Mouse (Mus musculus): ENCODE results near the gene Ntf5. TPM values are rescaled to one million over a fixed set of nuclear protein-coding genes. Genes with fewer than 3 reads are reported as not detected.
A peak's percentile ranks its signal among the peaks of the same experiment; 100 is the strongest.

The Ntf5 gene
- polyA plus RNA-seq, 1 experiment from 2014 or later = 2.7 TPM

- H3K4me1 ChIP-seq = peaks cover 16% of the 10 kb centered on the region
- H3K4me2 ChIP-seq = peak overlapping the region; percentile 76
- ATAC-seq (ENCODE audit: insufficient read depth, low FRiP score, low read depth) = no peak; the same call in 1 of the 2 replicates
- no peaks in the 10 kb centered on the region for H3K36me3 ChIP-seq
- H3K4me3 ChIP-seq (replicated peaks) = peak overlapping the region; percentile 41
- H3K9me3 ChIP-seq = no peaks in the 10 kb centered on the region
- no peak overlapping the region; the same call in 1 of the 2 replicates for H3K9ac ChIP-seq
- no peak overlapping the region for H3K27ac ChIP-seq
- peaks cover 60% of the 10 kb centered on the region for H3K27me3 ChIP-seq (replicated peaks)
- WGBS = 1% methylated on average over 114 of the region's 114 CpGs
Observed at GRCm38 (mm10) chr7:45406157-45407156, 7.0 kb upstream of the Ntf5 start.

DNA sequence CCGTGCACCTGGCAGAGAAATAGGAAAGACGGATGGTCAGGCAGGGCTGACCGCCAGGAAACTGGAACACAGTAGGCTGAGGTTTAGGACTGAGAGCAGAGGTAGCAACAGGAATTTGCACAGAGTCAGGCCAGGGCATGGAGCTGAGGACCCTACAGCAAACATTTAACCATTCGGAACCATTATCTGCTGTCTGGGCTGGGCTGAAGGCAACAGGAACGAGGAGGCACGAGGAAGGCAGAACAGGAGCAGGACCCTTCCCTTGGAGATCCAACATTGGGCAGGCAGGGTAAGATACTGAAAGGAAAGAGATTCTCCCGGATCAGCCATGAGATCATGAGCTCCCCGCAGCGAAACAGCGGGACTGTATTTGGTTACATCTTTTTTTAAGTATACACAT, 5.7 kb upstream of the Ntf5 start:
- Histone ChIP-seq H3K27ac (no peak overlapping the region), H3K27me3 (replicated peaks) (peaks cover 68% of the 10 kb centered on the region)
- WGBS = 75% methylated on average over 10 of the region's 10 CpGs

DNA sequence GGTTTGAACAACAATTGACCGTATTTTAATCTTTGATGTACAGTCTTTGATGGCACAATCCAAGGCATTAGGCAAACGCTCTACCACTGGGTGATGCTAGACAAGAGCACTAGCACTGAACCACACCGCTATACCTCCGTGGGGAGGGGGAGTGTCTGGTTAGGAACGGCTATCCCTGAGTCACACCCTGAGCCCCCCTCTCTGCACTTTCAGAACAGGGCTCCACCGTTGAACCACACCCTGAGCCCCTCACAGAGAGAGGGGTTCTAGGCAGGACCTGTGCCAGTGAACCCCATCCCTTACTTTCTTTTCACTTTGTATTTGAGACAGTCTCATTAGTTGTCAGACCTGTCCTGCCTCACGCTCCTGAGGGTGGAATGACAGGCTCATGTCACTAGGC, 5.1 kb upstream of the Ntf5 start:
- Histone ChIP-seq H3K4me1 (peaks cover 20% of the 10 kb centered on the region), H3K9ac (no peak overlapping the region), H3K9me3 (no peaks in the 10 kb centered on the region), H3K4me3 (replicated peaks) (no peak overlapping the region), H3K27ac (no peak overlapping the region), H3K4me2 (no peak overlapping the region), H3K27me3 (replicated peaks) (peaks cover 73% of the 10 kb centered on the region), H3K36me3 (no peaks in the 10 kb centered on the region)
- 64% methylated on average over 7 of the region's 7 CpGs for WGBS
- ATAC-seq (ENCODE audit: insufficient read depth, low FRiP score, low read depth) = no peak

More for the DNA sequence above, 5.7 kb upstream of the Ntf5 start:
- ATAC-seq (ENCODE audit: insufficient read depth, low FRiP score, low read depth) = no peak
- no peak overlapping the region for H3K9ac ChIP-seq
- H3K9me3 ChIP-seq = no peaks in the 10 kb centered on the region
- no peaks in the 10 kb centered on the region for H3K36me3 ChIP-seq
- no peak overlapping the region for H3K4me3 ChIP-seq (replicated peaks)
- no peak overlapping the region for H3K4me2 ChIP-seq
- H3K4me1 ChIP-seq = peaks cover 16% of the 10 kb centered on the region

DNA sequence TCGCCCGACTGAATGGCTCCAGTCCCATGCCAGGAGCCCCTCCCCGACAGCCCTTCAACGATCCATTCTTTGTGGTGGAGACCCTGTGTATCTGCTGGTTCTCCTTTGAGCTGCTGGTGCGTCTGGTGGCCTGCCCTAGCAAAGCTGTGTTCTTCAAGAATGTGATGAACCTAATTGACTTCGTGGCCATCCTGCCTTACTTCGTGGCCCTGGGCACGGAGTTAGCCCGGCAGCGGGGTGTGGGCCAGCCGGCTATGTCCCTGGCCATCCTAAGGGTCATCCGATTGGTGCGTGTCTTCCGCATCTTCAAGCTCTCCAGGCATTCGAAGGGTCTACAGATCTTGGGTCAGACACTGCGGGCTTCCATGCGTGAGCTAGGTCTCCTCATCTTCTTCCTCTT, 4.5 kb upstream of the Ntf5 start:
- Histone ChIP-seq H3K4me1 (peaks cover 26% of the 10 kb centered on the region), H3K27me3 (replicated peaks) (peaks cover 77% of the 10 kb centered on the region), H3K9ac (no peak overlapping the region), H3K4me2 (no peak overlapping the region), H3K27ac (no peak overlapping the region), H3K36me3 (no peaks in the 10 kb centered on the region), H3K4me3 (replicated peaks) (no peak overlapping the region), H3K9me3 (no peaks in the 10 kb centered on the region)
- 86% methylated on average over 17 of the region's 17 CpGs for WGBS
- no peak for ATAC-seq (ENCODE audit: insufficient read depth, low FRiP score, low read depth)

- H3K9ac ChIP-seq = no peak overlapping the region
- H3K36me3 ChIP-seq = no peaks in the 10 kb centered on the region
- H3K9me3 ChIP-seq = no peaks in the 10 kb centered on the region
- H3K4me2 ChIP-seq = no peak overlapping the region
- H3K4me3 ChIP-seq (replicated peaks) = no peak overlapping the region
- WGBS = 85% methylated on average over 8 of the region's 8 CpGs
- H3K4me1 ChIP-seq = peaks cover 32% of the 10 kb centered on the region
- peaks cover 83% of the 10 kb centered on the region for H3K27me3 ChIP-seq (replicated peaks)
- no peak for ATAC-seq (ENCODE audit: insufficient read depth, low FRiP score, low read depth)
- H3K27ac ChIP-seq = no peak overlapping the region
Observed at GRCm38 (mm10) chr7:45409497-45410163, 3.9 kb upstream of the Ntf5 start.

- WGBS = 68% methylated on average over 2 of the region's 2 CpGs
- Histone ChIP-seq H3K27ac (no peak overlapping the region), H3K36me3 (no peaks in the 10 kb centered on the region), H3K9me3 (no peaks in the 10 kb centered on the region), H3K27me3 (replicated peaks) (peaks cover 81% of the 10 kb centered on the region), H3K9ac (no peak overlapping the region), H3K4me2 (no peak overlapping the region), H3K4me1 (peaks cover 31% of the 10 kb centered on the region), H3K4me3 (replicated peaks) (no peak overlapping the region)
- ATAC-seq (ENCODE audit: insufficient read depth, low FRiP score, low read depth) = no peak
Observed at GRCm38 (mm10) chr7:45412421-45412820, 1.1 kb upstream of the Ntf5 start.

- peaks cover 80% of the 10 kb centered on the region for H3K27me3 ChIP-seq (replicated peaks)
- no peaks in the 10 kb centered on the region for H3K9me3 ChIP-seq
- H3K4me2 ChIP-seq = peak overlapping the region; percentile 97
- 1% methylated on average over 27 of the region's 27 CpGs for WGBS
- H3K36me3 ChIP-seq = no peaks in the 10 kb centered on the region
- peak overlapping the region; percentile 57 for H3K4me3 ChIP-seq (replicated peaks)
- peak; percentile 25; the same call in 1 of the 2 replicates for ATAC-seq (ENCODE audit: insufficient read depth, low FRiP score, low read depth)
- peak overlapping the region; percentile 67 for H3K27ac ChIP-seq
- H3K4me1 ChIP-seq = peaks cover 38% of the 10 kb centered on the region
- H3K9ac ChIP-seq = peak overlapping the region; percentile 54
Observed at GRCm38 (mm10) chr7:45413864-45414739, 607 bp downstream of the Ntf5 start.

DNA sequence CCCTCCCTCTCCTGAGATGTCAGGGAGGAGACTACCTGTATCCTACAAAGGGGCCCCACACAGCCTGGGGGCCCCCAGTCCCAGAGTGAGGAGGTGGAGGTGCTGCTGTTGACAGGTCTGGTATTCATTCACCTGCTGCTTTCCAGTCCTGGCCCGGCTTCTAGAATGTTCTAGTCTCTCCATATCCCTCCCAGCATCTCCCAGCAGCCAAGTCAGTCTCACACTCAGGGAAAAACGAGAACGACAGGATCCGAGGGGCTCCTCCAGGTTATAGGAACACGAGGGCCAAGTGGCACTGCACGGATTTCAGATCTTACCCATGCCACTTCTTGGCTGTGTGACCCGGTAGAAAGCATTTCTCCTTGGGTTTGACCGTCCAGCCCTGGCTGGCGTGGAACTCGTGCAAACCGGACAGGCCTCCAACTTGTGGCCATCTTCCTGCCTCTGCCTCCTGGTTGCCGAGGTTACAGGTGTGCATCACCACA, 1.3 kb downstream of the Ntf5 start:
- 54% methylated on average over 12 of the region's 12 CpGs for WGBS
- Histone ChIP-seq H3K9ac (no peak overlapping the region), H3K27ac (no peak overlapping the region), H3K27me3 (replicated peaks) (peaks cover 73% of the 10 kb centered on the region), H3K9me3 (no peaks in the 10 kb centered on the region), H3K4me3 (replicated peaks) (no peak overlapping the region), H3K4me2 (peak overlapping the region; percentile 97), H3K4me1 (peaks cover 38% of the 10 kb centered on the region), H3K36me3 (no peaks in the 10 kb centered on the region)
- no peak for ATAC-seq (ENCODE audit: insufficient read depth, low FRiP score, low read depth)

DNA sequence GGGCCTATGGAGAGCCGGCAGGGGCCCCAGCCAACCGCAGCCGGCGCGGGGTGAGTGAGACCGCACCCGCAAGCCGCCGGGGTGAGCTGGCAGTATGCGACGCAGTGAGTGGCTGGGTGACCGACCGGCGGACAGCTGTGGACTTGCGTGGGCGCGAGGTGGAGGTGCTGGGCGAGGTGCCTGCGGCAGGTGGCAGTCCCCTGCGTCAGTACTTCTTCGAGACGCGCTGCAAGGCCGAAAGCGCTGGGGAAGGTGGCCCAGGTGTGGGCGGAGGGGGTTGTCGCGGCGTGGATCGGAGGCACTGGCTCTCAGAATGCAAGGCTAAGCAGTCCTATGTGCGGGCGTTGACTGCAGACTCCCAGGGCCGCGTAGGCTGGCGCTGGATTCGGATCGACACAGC, 2.1 kb downstream of the Ntf5 start:
- Histone ChIP-seq H3K27me3 (replicated peaks) (peaks cover 65% of the 10 kb centered on the region), H3K9me3 (no peaks in the 10 kb centered on the region), H3K4me2 (peak overlapping the region; percentile 39), H3K4me3 (replicated peaks) (peak overlapping the region; percentile 12; the same call in 1 of the 2 replicates), H3K4me1 (peaks cover 42% of the 10 kb centered on the region), H3K9ac (no peak overlapping the region), H3K27ac (no peak overlapping the region), H3K36me3 (no peaks in the 10 kb centered on the region)
- ATAC-seq (ENCODE audit: insufficient read depth, low FRiP score, low read depth) = no peak
- WGBS = 26% methylated on average over 37 of the region's 37 CpGs

GRCm38 (mm10) chr7:45417962-45418492, 4.5 kb downstream of the Ntf5 start:
- H3K9me3 ChIP-seq = no peaks in the 10 kb centered on the region
- peaks cover 41% of the 10 kb centered on the region for H3K4me1 ChIP-seq
- H3K36me3 ChIP-seq = peaks cover 17% of the 10 kb centered on the region
- H3K27ac ChIP-seq = no peak overlapping the region
- ATAC-seq (ENCODE audit: insufficient read depth, low FRiP score, low read depth) = no peak
- H3K4me3 ChIP-seq (replicated peaks) = no peak overlapping the region
- WGBS = 8% methylated on average over 13 of the region's 13 CpGs
- H3K4me2 ChIP-seq = peak overlapping the region; percentile 1; the same call in 1 of the 2 replicates
- peaks cover 49% of the 10 kb centered on the region for H3K27me3 ChIP-seq (replicated peaks)
- H3K9ac ChIP-seq = no peak overlapping the region
